Mouse (Mus musculus) c-Kit-positive CD71-positive TER-119-positive erythroid progenitor cells, embryonic 14.5 days (primary cell): ENCODE data around the gene Rnf227.
A peak's percentile ranks its signal among the peaks of the same experiment; 100 is the strongest.
"Not testable (repeated sequence)": the region's sequence is repeated elsewhere in the genome, so short reads cannot be mapped to it uniquely, and the experiment has no call there.

Experiments used
- DNase-seq: peaks from one replicate; pipeline ENCODE4 v3.0.0-alpha.2; 2013; ENCODE audit warnings: low spot score

Rnf227 gene

GRCm38 (mm10) chr11:69340161-69341131 is at the start of gene Rnf227:
TSS of gene Rnf227 (plus strand) at chr11:69340461.
- no peak for DNase-seq

GRCm38 (mm10) chr11:69291111-69291510 is 49.1 kb upstream of the Rnf227 start:
- DNase-seq = no peak

- no peak for DNase-seq
These were observed 45.0 kb upstream of the Rnf227 start for GRCm38 (mm10) chr11:69295286-69295685.

- no peak for DNase-seq
These were observed 42.5 kb upstream of the Rnf227 start for GRCm38 (mm10) chr11:69297799-69298198.

GRCm38 (mm10) chr11:69298231-69298630 is 42.0 kb upstream of the Rnf227 start:
- no peak for DNase-seq

GRCm38 (mm10) chr11:69302817-69303216 is 37.4 kb upstream of the Rnf227 start:
- no peak for DNase-seq

GRCm38 (mm10) chr11:69305291-69305690 is 35.0 kb upstream of the Rnf227 start:
- DNase-seq = no peak

- DNase-seq = no peak
These were observed 34.2 kb upstream of the Rnf227 start for GRCm38 (mm10) chr11:69306039-69306438.

GRCm38 (mm10) chr11:69311266-69311665 is 29.0 kb upstream of the Rnf227 start:
- no peak for DNase-seq

- no peak for DNase-seq
These were observed 23.9 kb upstream of the Rnf227 start for GRCm38 (mm10) chr11:69316361-69316760.

GRCm38 (mm10) chr11:69318000-69318399 is 22.3 kb upstream of the Rnf227 start:
- DNase-seq = not testable (repeated sequence)

GRCm38 (mm10) chr11:69321580-69321979 is 18.7 kb upstream of the Rnf227 start:
- no peak for DNase-seq

GRCm38 (mm10) chr11:69322010-69322409 is 18.3 kb upstream of the Rnf227 start:
- no peak for DNase-seq

- no peak for DNase-seq
These were observed 17.4 kb upstream of the Rnf227 start for GRCm38 (mm10) chr11:69322693-69323471.

- DNase-seq = peak; percentile 98
These were observed 16.6 kb upstream of the Rnf227 start, which contains the start of the genes Cntrob and Trappc1 for GRCm38 (mm10) chr11:69323667-69324111. TSS of gene Cntrob (minus strand) at chr11:69323775. TSS of gene Trappc1 (plus strand) at chr11:69323980.

- no peak for DNase-seq
These were observed 15.5 kb upstream of the Rnf227 start for GRCm38 (mm10) chr11:69324749-69325148.

- DNase-seq = peak; percentile 87
These were observed 14.4 kb upstream of the Rnf227 start, which contains the start of gene Kcnab3 for GRCm38 (mm10) chr11:69325628-69326407. TSS of gene Kcnab3 (plus strand) at chr11:69326258.

GRCm38 (mm10) chr11:69326408-69327156 is 13.7 kb upstream of the Rnf227 start:
- DNase-seq = no peak

- DNase-seq = no peak
These were observed 13.2 kb upstream of the Rnf227 start for GRCm38 (mm10) chr11:69327157-69327442.

- no peak for DNase-seq
These were observed 12.6 kb upstream of the Rnf227 start for GRCm38 (mm10) chr11:69327648-69328047.

- DNase-seq = no peak
These were observed 11.7 kb upstream of the Rnf227 start for GRCm38 (mm10) chr11:69328517-69328916.
